Mouse (Mus musculus): Measurements from ENCODE around the gene Dtx3.

DNA sequence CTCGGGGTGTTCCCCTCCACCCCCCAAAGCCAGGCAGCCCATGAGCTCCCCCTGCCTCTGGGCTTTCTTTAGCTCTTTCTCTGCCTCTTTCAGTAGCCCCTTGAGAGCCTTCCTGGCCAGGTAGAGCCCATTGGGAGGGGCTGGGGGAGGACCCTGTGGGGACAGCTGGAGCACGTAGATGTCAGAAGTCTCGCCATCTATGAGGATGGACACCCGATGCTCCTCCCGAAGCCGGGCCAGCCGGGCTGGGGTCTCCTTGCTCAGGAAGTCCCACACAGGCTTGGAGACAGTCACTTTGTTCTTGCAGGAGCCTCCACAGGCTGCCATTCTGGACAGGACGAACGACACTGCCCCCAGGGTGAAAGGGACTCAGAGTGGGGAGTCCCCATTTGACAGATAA, 2.5 kb downstream of the Dtx3 start:
- TF ChIP-seq CTCF (IDR thresholded peaks at IDR 0.05; ENCODE audit: extremely low read depth, insufficient read depth, insufficient read length, insufficient replicate concordance): no peak
- no peak for TF ChIP-seq POLR2A (IDR thresholded peaks at IDR 0.05; ENCODE audit: low read depth, low read length)

Data from spleen, adult 2 months (tissue).